Mouse (Mus musculus) bone marrow macrophage, adult 2 months (primary cell): ENCODE data around the gene Txlna. TPM values are rescaled to one million over a fixed set of nuclear protein-coding genes. Genes with fewer than 3 reads are reported as not detected.

Experiments
- H3K27ac ChIP-seq: 2 replicates; pipeline ENCODE4 v1.5.1; 2012; ENCODE audit warnings: low read depth, low read length; ENCODE audit not compliant: insufficient read depth
- H3K4me1 ChIP-seq: 2 replicates; pipeline ENCODE4 v1.6.1; 2012; ENCODE audit warnings: low read length; ENCODE audit not compliant: control insufficient read depth, insufficient read depth
- H3K4me3 ChIP-seq: 2 replicates; pipeline ENCODE4 v1.5.1; 2012; ENCODE audit warnings: mild to moderate bottlenecking, low read length, moderate library complexity; ENCODE audit not compliant: insufficient read depth
- CTCF ChIP-seq: IDR thresholded peaks from 2 replicates; pipeline ENCODE4 v1.5.1; 2012; ENCODE audit warnings: low read depth, mild to moderate bottlenecking, low read length, moderate library complexity
- POLR2A ChIP-seq: IDR thresholded peaks from 2 replicates; pipeline ENCODE4 v1.6.1; 2012; ENCODE audit warnings: mild to moderate bottlenecking, low read depth, low read length, borderline replicate concordance
- polyA plus RNA-seq: library from polyadenylated mRNA; stranded (reverse); fragments of >200 nt; gene quantifications from 2 replicates; pipeline ENCODE4 v1.2.4, GENCODE M21; 2012; ENCODE audit not compliant: missing spikeins, insufficient read depth, insufficient read length

The Txlna gene
- polyA plus RNA-seq, 1 experiment = 39.8 TPM

- TF ChIP-seq POLR2A (no peak), CTCF (no peak)
- Histone ChIP-seq H3K4me1 (peaks cover 16% of the 10 kb centered on the region), H3K27ac (peak within 1 kb of the TSS; percentile 63), H3K4me3 (peak within 1 kb of the TSS; percentile 84)
These were observed 21.8 kb downstream of the Txlna start, which contains the start of gene Iqcc for GRCm38 (mm10) chr4:129618786-129619691. Iqcc (minus strand) TSS chr4:129619099.

- Histone ChIP-seq H3K27ac (no peak overlapping the region), H3K4me1 (peaks cover 16% of the 10 kb centered on the region), H3K4me3 (peak overlapping the region; percentile 84)
- TF ChIP-seq CTCF = no peak
- TF ChIP-seq POLR2A = no peak
These were observed 22.8 kb downstream of the Txlna start for GRCm38 (mm10) chr4:129618031-129618430.

GRCm38 (mm10) chr4:129617121-129617641, 23.7 kb downstream of the Txlna start:
- Histone ChIP-seq H3K4me1 (peaks cover 7% of the 10 kb centered on the region), H3K4me3 (no peak overlapping the region), H3K27ac (no peak overlapping the region)
- TF ChIP-seq POLR2A = no peak
- TF ChIP-seq CTCF = no peak

- no peak overlapping the region for H3K27ac ChIP-seq
- H3K4me3 ChIP-seq = no peak overlapping the region
- H3K4me1 ChIP-seq = peaks cover 7% of the 10 kb centered on the region
- TF ChIP-seq POLR2A (no peak), CTCF (no peak)
These were observed 24.2 kb downstream of the Txlna start for GRCm38 (mm10) chr4:129616631-129617030.

DNA sequence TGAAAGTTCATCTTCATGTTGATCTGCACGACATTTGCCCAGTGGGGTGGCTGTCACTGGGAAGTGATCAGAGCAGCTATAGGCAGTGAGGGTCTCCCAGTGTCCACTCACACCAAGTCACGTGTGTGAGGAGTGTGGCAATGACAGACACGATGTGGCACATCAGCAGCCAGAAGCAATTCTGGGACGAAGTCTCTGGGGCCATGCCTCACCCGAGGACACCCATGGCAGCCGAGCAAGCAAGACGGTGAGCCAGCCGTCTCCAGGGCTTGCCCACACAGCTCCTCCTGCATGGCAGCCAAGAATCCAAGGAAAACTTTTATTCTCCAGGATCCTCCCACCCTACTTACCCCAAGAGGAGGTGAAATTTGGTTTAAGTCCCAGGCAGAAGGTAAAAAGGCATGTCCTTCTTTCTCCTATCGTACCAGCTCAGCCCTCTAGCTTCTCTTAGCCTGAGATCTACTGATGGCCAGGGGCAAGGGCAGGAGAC, 25.0 kb downstream of the Txlna start:
- no peak overlapping the region for H3K4me3 ChIP-seq
- H3K27ac ChIP-seq = no peak overlapping the region
- H3K4me1 ChIP-seq = peaks cover 7% of the 10 kb centered on the region
- no peak for TF ChIP-seq POLR2A
- no peak for TF ChIP-seq CTCF

DNA sequence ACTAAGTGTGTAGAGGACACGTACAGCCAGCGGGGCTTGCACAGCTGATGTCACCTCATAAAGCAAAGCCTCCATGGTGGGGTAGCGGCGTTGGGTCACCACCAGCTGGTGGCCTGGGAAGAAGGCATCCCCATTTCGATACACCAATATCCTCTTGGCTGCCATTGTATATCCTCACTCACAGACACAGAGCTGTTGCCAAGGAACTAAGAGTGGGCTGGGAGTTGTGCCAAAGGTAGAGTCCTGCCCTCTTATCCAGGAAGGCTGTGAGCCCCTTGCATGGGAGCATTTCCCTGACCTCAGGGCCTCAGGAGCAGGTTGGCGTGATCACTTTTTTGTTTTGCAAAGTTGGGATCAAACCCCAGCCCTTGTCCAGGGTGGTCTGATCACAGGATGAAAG, 26.8 kb downstream of the Txlna start, which contains the start of gene Dcdc2b:
Gene Dcdc2b, minus strand, starts transcription at position 165 of the 400 bp plus-strand sequence.
- Histone ChIP-seq H3K4me1 (peaks cover 5% of the 10 kb centered on the region), H3K4me3 (no peak within 1 kb of the TSS), H3K27ac (no peak within 1 kb of the TSS)
- TF ChIP-seq CTCF = no peak
- TF ChIP-seq POLR2A = no peak

DNA sequence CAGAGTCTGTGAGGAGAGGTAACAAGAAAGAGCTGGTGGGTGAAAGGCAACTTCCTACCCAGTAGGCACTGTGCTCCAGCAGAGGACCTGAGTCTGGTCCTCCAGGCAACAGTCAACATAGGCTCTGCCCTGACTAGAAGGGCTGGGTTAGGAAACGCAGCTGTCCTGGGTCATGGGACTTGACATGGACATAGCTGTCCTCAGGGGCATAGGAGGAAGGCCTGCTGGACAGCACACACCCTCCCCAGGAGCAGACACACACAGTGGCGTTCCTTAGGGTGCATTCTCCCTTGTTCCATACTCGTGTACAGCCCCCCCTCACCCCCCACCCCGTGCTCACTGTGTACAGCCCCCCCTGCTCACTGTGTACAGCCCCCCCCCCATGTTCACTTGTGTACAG, 30.4 kb downstream of the Txlna start:
- no peak overlapping the region for H3K4me3 ChIP-seq
- TF ChIP-seq POLR2A (no peak), CTCF (no peak)
- peaks cover 2% of the 10 kb centered on the region; the same call in 1 of the 2 replicates for H3K4me1 ChIP-seq
- H3K27ac ChIP-seq = no peak overlapping the region

DNA sequence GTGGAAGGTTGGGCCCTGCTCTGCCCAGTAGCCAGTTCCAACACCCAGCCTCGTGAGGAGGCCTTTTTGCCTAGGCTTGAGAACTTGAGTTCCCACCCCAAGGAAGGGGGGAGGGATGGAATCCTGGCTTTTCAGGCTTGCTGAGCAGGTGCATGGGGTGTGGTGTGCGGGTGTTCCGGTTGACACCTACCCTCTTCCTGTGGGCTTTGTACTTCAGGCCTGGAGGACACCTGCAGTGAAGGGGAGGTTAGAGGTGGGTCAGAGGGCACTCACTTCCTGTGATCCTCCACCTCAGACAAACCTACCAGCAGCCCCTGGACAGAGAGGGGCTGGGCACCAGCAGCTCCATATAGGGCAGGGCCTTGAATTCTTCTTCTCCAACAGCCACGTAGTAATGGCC, 30.8 kb downstream of the Txlna start:
- Histone ChIP-seq H3K27ac (no peak overlapping the region), H3K4me3 (no peak overlapping the region), H3K4me1 (peaks cover 2% of the 10 kb centered on the region; the same call in 1 of the 2 replicates)
- TF ChIP-seq POLR2A (no peak), CTCF (no peak)

DNA sequence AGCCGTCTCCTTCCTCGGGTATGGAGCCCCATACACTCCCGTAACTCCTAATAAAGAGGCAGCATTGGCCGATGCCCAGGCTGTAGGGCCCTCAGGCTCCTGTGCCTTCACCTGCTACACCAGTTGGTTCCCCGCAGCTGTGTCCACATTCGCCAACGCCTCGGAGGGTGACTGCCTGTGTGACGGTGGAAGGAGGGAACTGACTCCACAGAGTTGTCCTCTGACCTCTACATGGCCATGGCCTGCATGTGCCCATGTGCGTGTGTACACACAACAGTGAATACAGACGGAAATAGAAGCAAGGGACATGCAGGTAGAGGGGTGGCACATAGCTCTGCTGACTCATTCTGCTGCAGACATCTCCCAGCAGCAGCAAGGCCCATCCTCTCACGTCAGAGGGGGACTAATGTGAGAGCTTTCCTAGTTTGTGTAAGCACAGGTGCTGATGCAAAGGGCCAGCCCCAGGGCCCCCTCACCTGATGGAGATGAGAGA, 31.7 kb downstream of the Txlna start:
- Histone ChIP-seq H3K4me3 (no peak overlapping the region), H3K27ac (no peak overlapping the region), H3K4me1 (peaks cover 2% of the 10 kb centered on the region; the same call in 1 of the 2 replicates)
- TF ChIP-seq CTCF = no peak
- TF ChIP-seq POLR2A = no peak
